Mouse (Mus musculus) left cerebral cortex, adult 9 months (tissue): ENCODE measurements at regions not wholly inside any gene's neighbourhood (a gene's known extent, or its start where the extent isn't known, plus 50 kb on each side); places are given as distances from the start of the nearest gene placed in this dataset.
A peak's percentile ranks its signal among the peaks of the same experiment; 100 is the strongest.

Experiments used
- DNase-seq, 2 experiments: peaks; one replicate each; pipeline ENCODE4 v3.0.0; 2022; ENCODE audit warnings: low spot score in 2 of 2

DNA sequence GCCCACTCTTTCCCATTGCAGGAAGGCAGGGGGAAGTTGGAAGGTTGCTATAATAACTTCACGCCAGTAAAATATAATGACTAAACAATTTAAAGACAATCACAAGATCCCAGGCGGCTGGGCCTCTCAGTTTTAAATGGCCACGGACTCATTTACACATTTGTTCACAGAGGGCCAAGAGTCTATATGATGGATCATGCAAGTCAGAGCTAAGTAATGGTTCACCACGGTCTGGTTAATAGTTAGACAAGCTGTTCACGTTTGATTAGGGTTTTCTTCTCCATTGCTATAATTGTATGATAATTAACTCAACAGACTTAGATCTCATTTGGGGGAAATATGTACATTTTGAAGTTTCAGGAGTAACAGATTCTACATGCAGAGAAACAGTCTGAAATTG is 170.0 kb downstream of the Ppargc1a start:
- DNase-seq: no peak

- DNase-seq: no peak
Observed at GRCm38 (mm10) chr5:51391319-51391718, 176.2 kb downstream of the Ppargc1a start.

GRCm38 (mm10) chr5:51387751-51388150 is 179.8 kb downstream of the Ppargc1a start:
- no peak for DNase-seq

- DNase-seq: no peak
Observed at GRCm38 (mm10) chr5:51386409-51386808, 181.1 kb downstream of the Ppargc1a start.

GRCm38 (mm10) chr5:51384278-51384677 is 183.2 kb downstream of the Ppargc1a start:
- DNase-seq: no peak

- DNase-seq: peak in 1 of 2 experiments; percentile 35
Observed at GRCm38 (mm10) chr5:51359101-51359500, 208.4 kb downstream of the Ppargc1a start.

- peak; percentile 3 to 11 for DNase-seq
Observed at GRCm38 (mm10) chr5:51348256-51348655, 219.3 kb downstream of the Ppargc1a start.

- DNase-seq: no peak
Observed at GRCm38 (mm10) chr5:51329142-51329541, 238.4 kb downstream of the Ppargc1a start.

DNA sequence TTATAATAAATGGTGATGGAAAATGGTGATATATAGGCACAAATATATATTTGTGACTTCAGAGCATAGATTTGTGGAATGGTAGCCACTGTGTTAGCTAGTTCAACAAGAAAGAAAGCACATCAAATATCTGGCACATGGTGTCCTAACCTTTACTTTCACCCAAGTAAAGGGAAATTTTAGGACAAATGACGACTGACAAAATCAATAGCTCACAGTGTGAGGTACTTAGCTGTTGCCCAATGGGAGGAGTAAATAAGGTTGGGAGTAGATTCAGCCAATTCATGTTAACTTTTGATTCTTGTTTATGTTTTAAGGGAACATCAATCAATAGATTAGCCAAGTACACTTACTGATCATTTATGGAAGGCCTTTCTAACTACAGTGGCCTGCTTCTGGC is 278.3 kb downstream of the Ppargc1a start:
- DNase-seq: no peak

DNA sequence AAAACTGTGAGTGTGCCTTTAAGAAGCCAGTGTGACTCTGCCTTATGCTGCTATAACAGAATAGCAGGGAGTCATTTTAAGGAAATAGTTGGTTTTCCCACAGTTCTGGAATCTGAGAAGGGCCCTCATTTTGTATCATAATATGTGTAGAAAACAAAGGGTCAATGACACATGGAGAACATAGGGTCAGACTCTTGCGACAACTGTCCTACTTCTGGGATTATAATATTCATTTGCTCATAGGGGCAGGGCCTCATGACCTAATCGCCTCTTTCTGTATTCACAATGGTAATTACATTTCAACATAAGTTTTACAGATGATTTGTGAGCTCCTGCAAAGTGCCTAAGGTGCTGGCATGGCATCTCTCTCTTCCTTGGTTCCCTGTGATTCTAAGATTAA is 279.3 kb downstream of the Ppargc1a start:
- DNase-seq: no peak

DNA sequence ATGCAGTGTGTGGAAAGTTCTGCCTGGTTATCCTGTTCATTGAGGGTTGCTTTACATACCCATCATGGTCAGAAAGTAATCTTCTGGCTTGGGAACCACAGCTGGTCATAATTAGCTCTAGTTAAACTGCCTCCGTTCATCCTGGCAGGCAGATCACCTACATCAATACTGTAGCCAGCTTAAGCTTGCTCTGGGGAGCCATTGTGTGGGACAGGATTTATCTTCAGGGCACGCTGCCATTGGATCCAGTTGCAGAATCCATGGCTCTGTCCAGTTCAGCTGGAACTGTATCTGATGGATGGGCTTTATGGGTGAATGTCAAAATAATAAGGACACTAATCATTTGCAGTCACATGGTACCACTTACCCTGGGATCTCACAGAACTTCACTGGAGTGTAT is 326.4 kb downstream of the Ppargc1a start:
- no peak for DNase-seq

- DNase-seq: no peak
Observed at GRCm38 (mm10) chr5:51234004-51234355, 333.5 kb downstream of the Ppargc1a start.

- no peak for DNase-seq
Observed at GRCm38 (mm10) chr5:51233271-51234003, 334.1 kb downstream of the Ppargc1a start.

GRCm38 (mm10) chr5:51229806-51230205 is 337.7 kb downstream of the Ppargc1a start:
- DNase-seq: no peak

DNA sequence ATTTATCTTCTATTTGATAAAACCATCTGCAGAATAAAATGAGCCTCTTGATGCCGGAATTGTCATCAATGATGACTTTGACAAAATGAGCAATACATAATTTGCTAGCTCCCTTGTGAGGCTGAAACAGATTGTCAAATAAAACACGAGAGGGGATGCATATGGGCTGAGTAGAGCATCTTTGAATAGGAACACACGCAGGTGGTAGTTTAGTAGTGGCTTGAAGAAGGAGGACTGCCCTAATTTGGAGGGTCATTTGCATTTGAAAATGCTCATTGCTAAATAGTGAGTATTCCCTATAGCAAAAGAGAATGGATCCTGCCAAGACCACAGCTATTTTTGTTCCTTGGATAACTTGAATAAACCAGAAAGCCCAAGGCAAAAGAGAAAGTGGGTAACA is 339.5 kb downstream of the Ppargc1a start:
- DNase-seq: no peak

DNA sequence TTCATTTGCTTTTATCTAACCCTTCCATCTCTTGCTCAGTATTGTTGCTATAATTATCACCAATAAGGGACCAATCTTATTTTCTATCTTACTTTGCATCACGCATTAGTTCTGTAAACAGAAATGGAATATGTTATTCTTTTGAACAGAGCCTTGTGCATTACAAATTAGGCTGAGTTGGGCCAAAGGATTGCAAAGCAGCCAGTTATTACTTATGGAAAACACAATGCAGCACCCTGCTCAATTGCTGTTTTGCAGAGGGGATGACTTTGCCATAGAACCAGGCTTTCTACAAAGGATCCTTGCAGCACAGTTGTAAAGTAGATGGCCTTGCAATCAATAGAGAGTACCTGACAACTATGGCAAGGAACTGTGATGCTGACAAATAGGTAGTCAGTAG is 364.3 kb downstream of the Ppargc1a start:
- no peak for DNase-seq

GRCm38 (mm10) chr5:51202525-51203215 is 364.9 kb downstream of the Ppargc1a start:
- DNase-seq: no peak

- no peak for DNase-seq
Observed at GRCm38 (mm10) chr5:51196393-51197347, 370.9 kb downstream of the Ppargc1a start.

- DNase-seq: no peak
Observed at GRCm38 (mm10) chr5:51190661-51191060, 376.9 kb downstream of the Ppargc1a start.

DNA sequence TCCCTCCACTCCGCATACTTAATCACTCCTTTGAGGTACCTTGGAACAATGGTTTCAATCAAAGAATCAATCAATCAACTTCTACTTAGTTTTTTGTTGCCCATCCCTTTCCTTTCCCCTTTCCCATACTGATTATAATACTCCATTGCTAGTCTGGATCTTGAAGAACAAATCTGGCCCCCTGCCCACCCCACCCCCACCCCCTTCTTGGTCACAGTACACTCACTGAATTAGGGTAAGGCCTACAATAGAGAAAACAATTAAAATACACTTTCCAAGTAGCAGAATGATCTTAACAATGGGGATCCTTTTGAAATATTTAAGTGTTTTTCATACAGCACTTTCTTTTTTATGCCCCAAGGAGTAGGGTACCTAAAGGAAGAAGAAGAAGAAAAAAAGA is 397.7 kb downstream of the Ppargc1a start:
- DNase-seq: no peak

GRCm38 (mm10) chr5:51168206-51168605 is 399.3 kb downstream of the Ppargc1a start:
- no peak for DNase-seq

DNA sequence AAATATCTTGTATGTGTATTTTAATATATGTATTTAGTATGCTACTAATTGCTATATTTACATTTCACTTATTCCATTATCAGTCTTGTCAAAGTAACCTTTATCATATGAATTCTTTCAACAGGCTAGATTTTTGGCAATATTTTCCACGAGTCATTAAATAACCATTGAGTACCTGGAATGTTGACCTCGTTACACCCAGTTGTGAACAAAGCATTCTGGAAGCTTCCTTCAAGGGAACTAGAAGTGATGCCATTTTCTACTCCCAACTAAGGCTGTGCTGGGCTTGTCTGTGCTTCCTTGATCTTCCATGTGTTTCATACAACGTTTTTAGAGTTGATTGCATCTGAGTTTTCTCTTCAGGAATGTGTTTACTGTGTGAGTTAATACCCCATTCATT is 410.6 kb downstream of the Ppargc1a start:
- DNase-seq: no peak
